Mouse (Mus musculus) hindbrain, embryonic 16.5 days (tissue): Measurements from ENCODE around the gene Podnl1. TPM values are rescaled to one million over a fixed set of nuclear protein-coding genes. Genes with fewer than 3 reads are reported as not detected.

Experiments used
- ATAC-seq: fragments of 200-750 bp; cut with Nextera tagmentation; 2 replicates; pipeline ENCODE4 v1.8.0; 2017; ENCODE audit warnings: moderate TSS enrichment, moderate library complexity
- H3K27ac ChIP-seq: fragments of 300-500 bp; sonication (generic); 2 replicates; pipeline ENCODE4 v1.5.1; 2014; ENCODE audit warnings: low read depth, mild to moderate bottlenecking, control low read depth, low read length, moderate library complexity
- H3K27me3 ChIP-seq: fragments of 300-500 bp; sonication (generic); replicated peaks from 2 replicates; pipeline ENCODE4 v1.6.1; 2014; ENCODE audit warnings: low read length; ENCODE audit not compliant: control insufficient read depth, insufficient read depth
- H3K36me3 ChIP-seq: fragments of 300-500 bp; sonication (generic); 2 replicates; pipeline ENCODE4 v1.6.1; 2014; ENCODE audit warnings: mild to moderate bottlenecking, low read length, moderate library complexity, mixed read lengths; ENCODE audit not compliant: control insufficient read depth, insufficient read depth
- H3K4me1 ChIP-seq: fragments of 300-500 bp; sonication (generic); 2 replicates; pipeline ENCODE4 v1.6.1; 2014; ENCODE audit warnings: low read depth, low read length; ENCODE audit not compliant: control insufficient read depth, insufficient read depth
- H3K4me2 ChIP-seq: fragments of 300-500 bp; sonication (generic); 2 replicates; pipeline ENCODE4 v1.6.1; 2014; ENCODE audit warnings: mild to moderate bottlenecking, low read length, control low read depth, moderate library complexity
- H3K4me3 ChIP-seq: fragments of 300-500 bp; sonication (generic); 2 replicates; pipeline ENCODE4 v1.5.1; 2014; ENCODE audit warnings: mild to moderate bottlenecking, low read length, control low read depth, moderate library complexity
- H3K9ac ChIP-seq: fragments of 300-500 bp; sonication (generic); 2 replicates; pipeline ENCODE4 v1.6.1; 2014; ENCODE audit warnings: low read depth, mild to moderate bottlenecking, control low read depth, low read length, moderate library complexity
- H3K9me3 ChIP-seq: fragments of 300-500 bp; sonication (generic); 2 replicates; pipeline ENCODE4 v1.6.1; 2014; ENCODE audit warnings: mild to moderate bottlenecking, low read length, moderate library complexity; ENCODE audit not compliant: control insufficient read depth
- WGBS: fragments of 180-500 bp; shearing (Covaris S2); extraction: QIAGEN DNeasy Blood & Tissue Kit; methylation state at CpG from one replicate; pipeline ENCODE4 v1.1.7; 2014; 5-methylcytosine and 5-hydroxymethylcytosine counted together
- microRNA counts: library from miRNA; unstranded; fragments of <30 nt; microRNA quantifications from one replicate; lab custom pipeline; 2016
- microRNA-seq: library from miRNA; unstranded; fragments of <30 nt; microRNA quantifications from one replicate; pipeline ENCODE4, GENCODE M21; 2017
- polyA plus RNA-seq: library from polyadenylated mRNA; unstranded; fragments of >200 nt; fragmentation: Nextera tagmentation; extraction: Ambion mirVana; gene quantifications from 2 replicates; pipeline ENCODE4 v1.2.1, GENCODE M21; 2015

The Podnl1 gene
- polyA plus RNA-seq, 1 experiment from 2014 or later = 0.55 TPM

- no peak overlapping the region for H3K4me2 ChIP-seq
- peaks cover 4% of the 10 kb centered on the region; the same call in 1 of the 2 replicates for H3K4me1 ChIP-seq
- H3K36me3 ChIP-seq = peaks cover 15% of the 10 kb centered on the region
- H3K9ac ChIP-seq = no peak overlapping the region
- no peak for ATAC-seq
- H3K9me3 ChIP-seq = no peaks in the 10 kb centered on the region
- H3K27ac ChIP-seq = no peak overlapping the region
- WGBS = 79% methylated on average over 6 of the region's 6 CpGs
- H3K4me3 ChIP-seq = no peak overlapping the region
- H3K27me3 ChIP-seq = no peaks in the 10 kb centered on the region
Measured at GRCm38 (mm10) chr8:84173861-84174260, 48.1 kb downstream of the Podnl1 start.

DNA sequence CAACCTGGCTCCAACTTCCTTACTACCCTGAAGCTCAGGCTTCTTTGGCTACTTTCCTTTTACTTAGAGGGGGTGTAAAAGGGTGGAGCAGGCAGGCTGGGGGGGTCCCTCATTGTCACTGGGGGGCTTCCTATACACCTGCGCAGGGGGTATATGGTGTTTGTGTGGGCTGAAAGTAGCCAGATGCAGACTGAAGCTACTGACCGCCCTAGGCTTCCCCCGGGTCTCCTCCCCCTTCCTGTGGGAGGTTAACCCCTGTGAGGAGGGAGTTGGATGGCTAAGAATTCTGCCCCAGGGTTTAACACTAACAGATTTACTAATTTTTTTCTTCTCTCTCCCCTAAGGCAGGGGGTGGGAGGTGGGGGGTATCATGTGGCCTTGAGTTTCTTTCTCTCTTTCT is 50.8 kb downstream of the Podnl1 start:
- no peak overlapping the region for H3K9ac ChIP-seq
- 44% methylated on average over 3 of the region's 3 CpGs for WGBS
- no peak overlapping the region for H3K4me2 ChIP-seq
- H3K9me3 ChIP-seq = no peaks in the 10 kb centered on the region
- ATAC-seq = no peak
- peaks cover 29% of the 10 kb centered on the region for H3K4me1 ChIP-seq
- H3K36me3 ChIP-seq = peaks cover 15% of the 10 kb centered on the region
- H3K27me3 ChIP-seq = no peaks in the 10 kb centered on the region
- no peak overlapping the region for H3K4me3 ChIP-seq
- no peak overlapping the region for H3K27ac ChIP-seq

DNA sequence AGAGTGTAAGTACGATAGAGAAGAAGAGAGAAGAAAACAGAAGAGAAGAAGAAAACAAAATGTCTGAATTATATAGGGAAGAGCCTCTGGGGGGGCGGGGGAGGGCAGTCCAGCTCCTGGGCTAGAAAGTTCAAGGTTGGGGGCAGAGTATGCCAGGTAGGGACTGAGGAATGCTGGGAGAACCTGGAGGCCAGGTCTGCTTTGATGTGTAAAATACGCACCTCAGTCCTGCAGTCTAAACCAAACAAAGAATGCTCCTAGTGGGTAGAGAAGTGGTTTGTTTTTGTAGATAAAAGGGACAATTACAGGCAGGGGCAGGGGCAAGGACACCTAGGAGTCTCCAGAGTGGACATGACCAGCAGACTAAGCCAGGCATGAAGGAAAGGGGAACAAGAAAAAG is 51.6 kb downstream of the Podnl1 start:
- no peak overlapping the region for H3K4me3 ChIP-seq
- peaks cover 9% of the 10 kb centered on the region for H3K36me3 ChIP-seq
- ATAC-seq = no peak
- no peak overlapping the region for H3K27ac ChIP-seq
- H3K9me3 ChIP-seq = no peaks in the 10 kb centered on the region
- 89% methylated on average over 3 of the region's 3 CpGs for WGBS
- H3K9ac ChIP-seq = no peak overlapping the region
- H3K4me2 ChIP-seq = no peak overlapping the region
- H3K27me3 ChIP-seq = no peaks in the 10 kb centered on the region
- peaks cover 35% of the 10 kb centered on the region for H3K4me1 ChIP-seq

- Histone ChIP-seq H3K27me3 (no peaks in the 10 kb centered on the region), H3K27ac (no peak overlapping the region), H3K4me3 (no peak overlapping the region), H3K4me1 (peaks cover 41% of the 10 kb centered on the region), H3K9ac (no peak overlapping the region), H3K36me3 (peaks cover 2% of the 10 kb centered on the region; the same call in 1 of the 2 replicates), H3K9me3 (no peaks in the 10 kb centered on the region), H3K4me2 (no peak overlapping the region)
- no peak for ATAC-seq
- WGBS = 68% methylated on average over 8 of the region's 8 CpGs
Measured at GRCm38 (mm10) chr8:84178592-84178991, 52.8 kb downstream of the Podnl1 start.

DNA sequence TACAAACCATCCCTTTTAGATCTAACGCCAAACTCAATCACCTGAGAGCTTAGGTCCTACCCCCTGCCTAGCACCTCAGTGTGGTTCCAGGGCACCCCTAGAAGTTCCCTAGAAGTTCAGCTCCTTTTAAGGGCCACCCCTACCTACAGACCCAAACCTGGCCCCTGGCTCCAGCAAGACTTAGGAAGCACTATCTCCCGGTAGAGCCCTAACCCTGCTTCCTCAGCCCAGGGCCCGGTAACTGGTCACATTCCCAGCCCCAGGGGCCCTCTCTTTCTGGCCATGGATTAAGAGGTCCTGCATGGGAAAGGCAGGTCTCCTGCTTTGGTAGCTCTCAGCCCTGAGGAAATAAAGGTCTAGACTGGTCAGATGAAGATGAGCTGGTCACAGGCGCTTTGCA is 54.2 kb downstream of the Podnl1 start:
- Histone ChIP-seq H3K4me2 (peak overlapping the region; percentile 60), H3K9me3 (no peaks in the 10 kb centered on the region), H3K27me3 (no peaks in the 10 kb centered on the region), H3K27ac (peak overlapping the region; percentile 45), H3K9ac (peak overlapping the region; percentile 67), H3K4me1 (peaks cover 48% of the 10 kb centered on the region), H3K36me3 (no peaks in the 10 kb centered on the region), H3K4me3 (peak overlapping the region; percentile 29)
- 14% methylated on average over 4 of the region's 4 CpGs for WGBS
- 0 out of 2 replicates have a peak, but pooled peaks have one; percentile 1 for ATAC-seq

DNA sequence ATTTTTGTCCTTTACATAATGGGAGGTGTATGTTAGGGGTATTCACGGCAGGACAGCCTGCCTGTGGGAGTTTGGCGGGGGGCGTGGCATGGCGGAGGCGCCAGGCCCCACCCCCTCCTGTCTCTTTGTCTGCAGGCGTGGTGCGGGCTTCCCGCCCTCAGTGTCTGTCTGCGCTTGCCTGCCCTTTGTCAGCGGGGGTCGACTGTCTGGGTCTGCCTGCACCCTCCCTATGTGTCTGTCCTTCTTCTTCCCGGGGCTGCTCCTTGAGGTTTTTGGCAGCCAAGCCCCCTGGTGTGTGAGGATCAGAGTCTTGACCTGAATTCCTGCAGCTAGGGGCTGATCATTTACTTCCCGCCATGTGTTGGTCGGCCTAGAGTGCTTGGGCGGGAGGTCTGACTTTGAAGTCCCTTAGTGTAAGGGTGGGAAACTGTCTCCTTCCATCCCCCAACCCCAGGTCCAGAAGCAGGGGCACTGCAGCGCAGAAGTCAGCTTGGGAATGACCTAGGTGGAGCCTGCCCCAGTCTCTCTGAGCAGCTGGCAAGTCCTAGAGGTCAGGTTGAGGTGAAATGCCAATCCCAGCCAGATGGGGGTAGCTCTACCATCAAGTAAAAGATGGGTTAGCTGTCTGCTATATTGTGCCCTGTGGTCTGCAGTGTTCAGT is 54.9 kb downstream of the Podnl1 start:
- 1% methylated on average over 16 of the region's 16 CpGs for WGBS
- peak overlapping the region; percentile 45 for H3K27ac ChIP-seq
- H3K4me1 ChIP-seq = peaks cover 48% of the 10 kb centered on the region
- peak overlapping the region; percentile 29 for H3K4me3 ChIP-seq
- H3K4me2 ChIP-seq = peak overlapping the region; percentile 60
- ATAC-seq = peak; percentile 38
- no peaks in the 10 kb centered on the region for H3K9me3 ChIP-seq
- no peaks in the 10 kb centered on the region for H3K27me3 ChIP-seq
- peak overlapping the region; percentile 67 for H3K9ac ChIP-seq
- H3K36me3 ChIP-seq = no peaks in the 10 kb centered on the region

MicroRNA genes within 50 kb of the gene (microRNA counts, 519-probe panel; counts per million panel counts)
- microRNA mmu-miR-181c (lab: Ali Mortazavi, UCI) (2,724 counts per million, percentile 72 among the panel's probes with 10 or more counts), microRNA mmu-miR-709 (lab: Ali Mortazavi, UCI) (2,211 counts per million, percentile 45 among the panel's probes with 10 or more counts)

Small RNAs within 50 kb of the gene (microRNA-seq; reads per million reads assigned to microRNA genes)
- not detected for gene Gm25110
- 12,908 reads per million, percentile 97 among the genes with 10 or more reads in this experiment for gene Mir181c
- gene Mir181d = 5,650 reads per million, percentile 92 among the genes with 10 or more reads in this experiment
- gene Mir709 = not detected

Other genes with a start within 250 kb of the Podnl1 start
- 50.9 and 53.0 TPM in 2 replicates for gene Adgrl1, start 225.9 kb upstream of the Podnl1 start, polyA plus RNA-seq
- 0.97 and 0.98 TPM in 2 replicates for gene Gm10644, start 170.8 kb upstream of the Podnl1 start, polyA plus RNA-seq
- gene Asf1b, start 170.5 kb upstream of the Podnl1 start, polyA plus RNA-seq = 9.8 and 14.6 TPM in 2 replicates
- 202 and 254 TPM in 2 replicates for gene Prkaca, start 153.0 kb upstream of the Podnl1 start, polyA plus RNA-seq
- 5.9 and 6.2 TPM in 2 replicates for gene Samd1, start 128.3 kb upstream of the Podnl1 start, polyA plus RNA-seq
- gene 1700067K01Rik, start 124.5 kb upstream of the Podnl1 start, polyA plus RNA-seq = 0.90 and 0.94 TPM in 2 replicates
- 1.1 TPM in 2 replicates for gene 2210011C24Rik, start 113.8 kb upstream of the Podnl1 start, polyA plus RNA-seq
- gene Palm3, start 104.5 kb upstream of the Podnl1 start, polyA plus RNA-seq = 9.6 and 11.3 TPM in 2 replicates
- 0.55 and 0.71 TPM in 2 replicates for gene Il27ra, start 83.4 kb upstream of the Podnl1 start, polyA plus RNA-seq
- gene Rln3, start 81.0 kb upstream of the Podnl1 start, polyA plus RNA-seq = 1.8 TPM in 2 replicates
- gene Gm10643, start 60.9 kb upstream of the Podnl1 start, polyA plus RNA-seq = 1.6 and 1.7 TPM in 2 replicates
- gene Rfx1, start 59.2 kb upstream of the Podnl1 start, polyA plus RNA-seq = 7.9 and 9.0 TPM in 2 replicates
- gene Dcaf15, start 21.2 kb upstream of the Podnl1 start, polyA plus RNA-seq = 21.5 and 22.7 TPM in 2 replicates
- 53.3 and 54.5 TPM in 2 replicates for gene Cc2d1a, start 21.9 kb downstream of the Podnl1 start, polyA plus RNA-seq
- 2.7 and 2.9 TPM in 2 replicates for gene 4930432K21Rik, start 22.0 kb downstream of the Podnl1 start, polyA plus RNA-seq
- gene Nanos3, start 59.2 kb downstream of the Podnl1 start, polyA plus RNA-seq = 6.2 and 6.8 TPM in 2 replicates
- 16.2 and 22.2 TPM in 2 replicates for gene Zswim4, start 111.1 kb downstream of the Podnl1 start, polyA plus RNA-seq
- gene D8Ertd738e, start 123.7 kb downstream of the Podnl1 start, polyA plus RNA-seq = 249 and 266 TPM in 2 replicates
- gene Mri1, start 131.3 kb downstream of the Podnl1 start, polyA plus RNA-seq = 46.4 and 47.9 TPM in 2 replicates
- gene Ccdc130, start 144.4 kb downstream of the Podnl1 start, polyA plus RNA-seq = 23.0 and 25.0 TPM in 2 replicates